Mouse (Mus musculus): ENCODE measurements around the gene Ddx19b.

DNA sequence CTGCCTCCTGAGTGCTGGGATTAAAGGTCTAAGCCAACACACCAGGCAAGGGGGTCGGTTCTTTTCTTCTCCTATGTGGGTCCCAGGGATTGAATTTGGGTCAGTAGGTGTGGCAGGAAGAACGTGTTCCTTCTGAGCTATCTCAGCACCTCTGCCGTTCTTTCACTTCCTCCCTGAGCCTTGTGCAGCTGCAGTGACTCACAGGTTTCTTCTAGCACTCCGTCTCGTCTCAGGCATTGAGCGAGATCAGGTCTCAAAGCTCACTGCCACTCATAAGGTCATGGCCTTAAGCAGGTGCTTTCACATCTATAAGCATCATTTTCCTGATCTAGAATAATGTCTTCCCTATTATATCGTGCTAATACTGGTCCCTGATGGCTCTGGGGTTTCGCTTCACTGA is 76.8 kb downstream of the Ddx19b start:
- TF ChIP-seq POLR2A (IDR thresholded peaks at IDR 0.05; ENCODE audit: borderline replicate concordance, extremely low read depth, insufficient read depth, insufficient read length, poor library complexity, severe bottlenecking) = no peak
- TF ChIP-seq CTCF (IDR thresholded peaks at IDR 0.05; ENCODE audit: borderline replicate concordance, extremely low read depth, insufficient read depth, insufficient read length) = no peak

Measured in brain, embryonic 14.5 days (tissue).